Mouse (Mus musculus) thymus, postnatal 4 days (tissue): Measurements from ENCODE around the gene Pik3r2.

Source experiments
- DNase-seq: peaks from one replicate; pipeline ENCODE4 v3.0.0; 2021

The Pik3r2 gene

GRCm38 (mm10) chr8:70730956-70731355 is 45.6 kb downstream of the Pik3r2 start:
- no peak for DNase-seq

DNA sequence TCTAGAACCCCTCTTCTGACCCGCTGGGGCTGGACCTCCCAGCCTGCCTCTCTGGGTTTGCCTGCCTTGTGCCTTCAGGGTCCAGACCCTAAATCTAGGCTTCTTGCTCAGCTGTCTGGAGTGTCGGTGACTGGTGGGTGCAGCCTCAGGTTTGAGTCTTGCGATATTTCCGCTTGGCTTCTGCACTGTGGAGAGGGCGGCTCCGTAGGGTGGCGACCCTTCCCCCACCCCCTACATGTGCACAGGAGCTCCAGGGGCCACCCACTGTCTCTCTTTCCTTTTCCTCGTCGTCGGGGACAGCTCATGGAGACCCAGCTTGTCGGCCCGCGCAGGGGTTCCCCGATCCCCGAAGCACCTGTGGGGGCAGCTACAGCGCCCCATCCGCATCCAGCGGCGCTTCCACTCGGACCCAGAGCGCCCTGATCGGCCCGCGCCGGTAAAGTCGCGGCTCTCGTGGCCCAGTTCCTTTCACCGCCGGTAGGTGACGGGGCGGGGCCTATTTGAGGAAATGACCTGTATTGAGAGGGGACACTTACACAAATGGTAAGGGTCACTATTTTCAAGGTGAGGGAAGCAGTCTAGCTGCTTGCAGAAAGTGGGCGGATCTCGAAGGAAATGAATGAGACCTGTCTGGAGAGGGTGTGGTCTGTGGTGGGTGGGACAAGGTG is 46.6 kb downstream of the Pik3r2 start:
- peak; percentile 63 for DNase-seq

- no peak for DNase-seq
These were observed 49.8 kb downstream of the Pik3r2 start for GRCm38 (mm10) chr8:70726721-70727120.

DNA sequence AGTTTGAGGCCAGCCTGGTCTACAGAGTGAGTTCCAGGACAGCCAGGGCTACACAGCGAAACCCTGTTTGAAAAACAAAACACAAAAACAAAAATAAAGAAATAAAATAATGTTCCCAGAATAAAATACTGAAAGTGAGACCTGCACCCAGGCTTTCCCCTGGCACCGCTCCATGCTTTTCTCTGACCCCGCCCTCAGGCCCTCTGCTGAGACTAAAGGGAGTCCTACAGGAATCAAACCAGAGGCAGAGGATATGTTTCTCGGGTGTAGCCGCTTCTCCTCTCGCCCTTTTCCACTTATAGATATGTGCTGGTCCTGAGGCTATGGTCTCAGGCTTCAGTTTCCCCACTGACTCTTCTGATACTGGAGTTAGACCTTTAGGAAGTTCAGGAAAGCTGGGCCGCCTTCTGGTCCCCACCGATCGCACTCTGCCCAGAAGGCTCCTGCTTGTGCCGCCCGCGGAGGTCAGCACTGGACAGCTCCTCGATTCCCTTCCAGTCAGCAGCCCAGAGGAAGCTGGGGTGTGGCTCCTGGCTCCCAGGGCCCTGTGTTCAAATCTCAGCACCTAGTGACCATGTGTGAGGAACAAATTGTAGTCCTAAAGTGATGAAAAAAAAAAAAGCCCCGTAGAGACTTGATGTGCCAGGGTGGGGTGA is 50.6 kb downstream of the Pik3r2 start:
- no peak for DNase-seq

DNA sequence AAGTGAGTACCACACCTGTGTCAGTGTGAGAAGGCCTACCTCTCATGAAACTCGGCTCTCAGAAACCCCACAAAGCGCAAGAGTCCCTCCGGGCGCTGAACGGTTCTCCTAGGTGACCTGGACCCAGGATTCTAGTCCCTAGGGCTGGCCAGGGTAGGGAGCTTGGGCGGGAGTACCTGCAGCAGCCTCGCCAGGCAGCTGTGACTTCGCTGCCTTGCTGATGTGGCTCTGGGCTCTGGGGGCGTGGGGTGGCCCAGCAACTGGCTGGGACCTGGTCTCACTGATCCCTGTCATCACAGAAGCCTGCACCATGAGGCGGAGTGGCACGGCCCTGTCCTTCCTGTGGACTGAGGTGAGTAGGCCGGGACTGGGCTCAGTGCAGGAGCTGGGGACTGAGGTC is 52.3 kb downstream of the Pik3r2 start:
- DNase-seq, result no peak

GRCm38 (mm10) chr8:70723486-70724210 is 52.9 kb downstream of the Pik3r2 start, which contains the start of gene Pde4c:
TSS of gene Pde4c (plus strand) at chr8:70723720.
- DNase-seq, result no peak

- no peak for DNase-seq
These were observed 54.9 kb downstream of the Pik3r2 start for GRCm38 (mm10) chr8:70721601-70722000.

- peak; percentile 87 for DNase-seq
These were observed 55.8 kb downstream of the Pik3r2 start for GRCm38 (mm10) chr8:70720739-70721138.

DNA sequence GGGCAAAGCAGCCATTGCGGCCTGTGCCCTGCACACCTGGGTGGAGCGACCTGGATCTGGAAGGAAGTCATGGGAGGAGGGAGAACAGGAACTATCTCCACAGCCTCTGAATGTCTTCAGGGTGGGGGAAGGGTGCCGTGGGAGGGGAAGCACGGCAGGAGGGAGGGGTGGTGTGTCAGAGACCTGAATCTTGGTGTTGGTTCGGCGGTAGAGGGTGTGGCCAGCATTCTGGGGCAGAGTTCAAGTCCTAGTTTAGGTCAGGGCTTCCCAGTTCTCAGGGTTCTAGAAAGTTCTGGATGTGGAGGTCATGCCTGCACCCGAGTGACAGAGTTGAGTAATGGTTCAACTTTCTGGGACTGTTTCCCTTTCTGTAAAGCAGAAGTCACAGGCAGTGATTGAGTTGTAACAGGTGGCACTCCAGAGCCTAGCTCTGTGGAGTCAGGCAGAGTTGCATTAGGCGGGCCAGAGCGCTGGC is 56.7 kb downstream of the Pik3r2 start:
- no peak for DNase-seq

DNA sequence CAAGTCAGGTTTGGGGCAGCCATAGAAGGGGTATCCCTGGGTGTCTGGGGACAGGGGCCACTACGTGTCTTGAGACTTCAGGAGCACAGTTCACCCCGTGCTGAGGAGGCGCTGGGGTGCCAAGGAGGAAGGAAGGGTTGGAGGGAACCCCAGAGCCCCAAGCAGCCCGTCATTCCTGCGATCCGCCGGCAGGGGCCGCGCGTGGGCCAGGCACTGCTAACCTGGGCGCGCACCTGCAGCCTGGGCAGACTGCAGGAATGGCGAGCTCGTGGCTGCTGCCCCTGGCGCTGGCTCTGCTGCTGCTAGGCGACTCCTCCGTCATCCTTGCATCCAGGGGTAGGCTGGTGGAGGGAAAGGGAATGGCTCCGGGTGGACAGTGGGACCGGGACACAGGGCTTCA is 58.2 kb downstream of the Pik3r2 start, which contains the start of gene Gm3336:
Gene Gm3336, plus strand, starts transcription at position 247 of the 400 bp plus-strand sequence.
- DNase-seq, result peak; percentile 91
